Mouse (Mus musculus) kidney, adult 2 months (tissue): Measurements from ENCODE around the gene Rbak. TPM values are rescaled to one million over a fixed set of nuclear protein-coding genes. Genes with fewer than 3 reads are reported as not detected.

Experiments used
- DNase-seq: peaks from one replicate; pipeline ENCODE4 v3.0.0; 2021
- H3K27ac ChIP-seq: fragments of 200-500 bp; 2 replicates; pipeline ENCODE4 v1.5.1; 2012; ENCODE audit warnings: low read depth, low read length, control low read depth, inconsistent platforms; ENCODE audit not compliant: insufficient read depth
- H3K27me3 ChIP-seq: fragments of 200-500 bp; replicated peaks from 2 replicates; pipeline ENCODE4 v1.6.1; 2012; ENCODE audit warnings: mild to moderate bottlenecking, moderate library complexity, low read length, inconsistent platforms; ENCODE audit not compliant: control insufficient read depth, insufficient read depth
- H3K36me3 ChIP-seq: fragments of 200-500 bp; 2 replicates; pipeline ENCODE4 v1.6.1; 2012; ENCODE audit warnings: mild to moderate bottlenecking, moderate library complexity, low read length, inconsistent platforms; ENCODE audit not compliant: control insufficient read depth, insufficient read depth
- H3K4me1 ChIP-seq: fragments of 200-500 bp; 2 replicates; pipeline ENCODE4 v1.6.1; 2011; ENCODE audit warnings: low read length; ENCODE audit not compliant: control insufficient read depth, insufficient read depth
- H3K4me3 ChIP-seq: fragments of 200-500 bp; 2 replicates; pipeline ENCODE4 v1.5.1; 2011; ENCODE audit warnings: mild to moderate bottlenecking, low read depth, low read length, control low read depth; ENCODE audit not compliant: insufficient read depth
- CTCF ChIP-seq: fragments of 200-500 bp; conservative IDR thresholded peaks from 2 replicates; pipeline ENCODE4 v1.5.1; 2011; ENCODE audit warnings: low read depth, mild to moderate bottlenecking, control low read depth, low read length, moderate library complexity, mixed read lengths; ENCODE audit not compliant: insufficient read depth, insufficient read length
- POLR2A ChIP-seq: fragments of 200-500 bp; IDR thresholded peaks from one replicate; pipeline ENCODE4 v1.6.1; 2011; ENCODE audit warnings: low read depth, low read length, control low read depth
- WGBS: fragments of 180-500 bp; shearing (Covaris S2); methylation state at CpG from one replicate; pipeline ENCODE4 v1.1.7; 2018; 5-methylcytosine and 5-hydroxymethylcytosine counted together
- polyA plus RNA-seq: library from polyadenylated mRNA; depleted of rRNA; stranded (reverse); fragments of >200 nt; gene quantifications from 2 replicates; pipeline ENCODE4 v1.2.3, GENCODE M21; 2012

The Rbak gene
- polyA plus RNA-seq, 1 experiment = 2.7 TPM

DNA sequence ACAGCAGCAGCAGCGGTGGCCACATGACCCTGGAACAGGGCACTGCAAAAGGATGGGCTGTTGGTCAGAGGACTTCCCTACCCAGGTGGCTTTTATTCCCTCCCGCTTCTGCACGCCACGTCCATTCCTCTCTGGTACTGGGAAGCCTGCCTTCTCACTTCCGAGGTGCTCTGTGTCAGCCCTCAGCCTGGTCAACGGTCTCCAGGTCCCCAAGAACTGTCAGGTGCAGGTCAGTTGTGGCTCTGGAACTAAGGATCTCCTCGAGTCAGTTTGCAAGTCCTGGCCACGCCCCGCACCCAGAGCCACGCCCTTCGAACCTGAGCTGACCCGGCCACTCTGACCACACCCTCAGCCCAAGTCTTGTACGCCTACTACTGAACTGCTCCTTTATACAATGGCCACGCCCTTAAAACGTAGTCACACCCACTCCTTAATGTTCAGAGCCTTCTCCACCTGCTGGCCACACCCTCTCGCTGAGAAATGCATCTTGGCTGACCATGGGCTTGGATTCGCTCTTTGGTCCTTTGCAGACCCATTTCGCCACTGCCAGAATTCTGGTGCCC lies 15.0 kb downstream of the Rbak start:
- peak; percentile 58 for DNase-seq
- TF ChIP-seq CTCF = no peak
- no peak for TF ChIP-seq POLR2A
- H3K27ac ChIP-seq = no peak overlapping the region
- no peak overlapping the region for H3K4me3 ChIP-seq
- H3K36me3 ChIP-seq = no peaks in the 10 kb centered on the region
- WGBS = 14% methylated on average over 18 of the region's 18 CpGs
- H3K27me3 ChIP-seq = no peaks in the 10 kb centered on the region
- no peaks in the 10 kb centered on the region for H3K4me1 ChIP-seq

- 93% methylated on average over 3 of the region's 3 CpGs for WGBS
- Histone ChIP-seq H3K27me3 (0 out of 2 replicates have a peak, but pooled peaks cover 2% of the 10 kb centered on the region), H3K4me1 (no peaks in the 10 kb centered on the region), H3K27ac (no peak overlapping the region), H3K36me3 (no peaks in the 10 kb centered on the region), H3K4me3 (no peak overlapping the region)
- no peak for DNase-seq
- TF ChIP-seq POLR2A (no peak), CTCF (no peak)
Observed at GRCm38 (mm10) chr5:143155534-143155933, 25.0 kb downstream of the Rbak start.

DNA sequence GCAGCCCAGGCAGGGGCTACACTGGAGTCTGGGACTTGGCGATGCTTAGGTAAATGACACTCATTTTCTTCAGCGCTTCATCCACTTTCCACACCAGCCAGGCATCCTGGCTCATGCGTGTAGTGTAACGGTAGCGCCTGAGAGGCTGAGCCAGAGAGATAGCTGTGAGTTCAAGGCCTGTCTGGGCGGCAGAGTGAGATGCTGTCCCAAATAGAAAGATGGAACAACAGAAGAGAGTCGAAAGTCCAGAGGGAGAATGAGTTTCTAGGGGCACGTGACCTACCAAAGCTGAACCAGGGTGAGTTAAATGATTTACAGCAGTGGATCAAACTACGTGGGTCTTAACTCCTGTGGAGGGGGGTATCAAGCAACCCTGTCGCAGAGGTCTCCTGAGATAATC lies 26.8 kb downstream of the Rbak start:
- TF ChIP-seq POLR2A (no peak), CTCF (no peak)
- Histone ChIP-seq H3K4me1 (no peaks in the 10 kb centered on the region), H3K4me3 (no peak overlapping the region), H3K27ac (peak overlapping the region; percentile 5), H3K27me3 (0 out of 2 replicates have a peak, but pooled peaks cover 2% of the 10 kb centered on the region), H3K36me3 (no peaks in the 10 kb centered on the region)
- WGBS = 67% methylated on average over 10 of the region's 10 CpGs
- peak; percentile 78 for DNase-seq

GRCm38 (mm10) chr5:143150044-143150443 lies 30.5 kb downstream of the Rbak start:
- TF ChIP-seq CTCF (no peak), POLR2A (no peak)
- no peak overlapping the region for H3K4me3 ChIP-seq
- no peaks in the 10 kb centered on the region for H3K27me3 ChIP-seq
- no peaks in the 10 kb centered on the region for H3K4me1 ChIP-seq
- WGBS = 85% methylated on average over 2 of the region's 2 CpGs
- no peak for DNase-seq
- H3K36me3 ChIP-seq = no peaks in the 10 kb centered on the region
- H3K27ac ChIP-seq = no peak overlapping the region

- Histone ChIP-seq H3K4me3 (no peak overlapping the region), H3K27ac (no peak overlapping the region), H3K4me1 (no peaks in the 10 kb centered on the region), H3K36me3 (no peaks in the 10 kb centered on the region), H3K27me3 (no peaks in the 10 kb centered on the region)
- TF ChIP-seq CTCF (no peak), POLR2A (no peak)
- no peak for DNase-seq
- WGBS = 96% methylated on average over 2 of the region's 2 CpGs
Observed at GRCm38 (mm10) chr5:143149536-143149935, 31.0 kb downstream of the Rbak start.

DNA sequence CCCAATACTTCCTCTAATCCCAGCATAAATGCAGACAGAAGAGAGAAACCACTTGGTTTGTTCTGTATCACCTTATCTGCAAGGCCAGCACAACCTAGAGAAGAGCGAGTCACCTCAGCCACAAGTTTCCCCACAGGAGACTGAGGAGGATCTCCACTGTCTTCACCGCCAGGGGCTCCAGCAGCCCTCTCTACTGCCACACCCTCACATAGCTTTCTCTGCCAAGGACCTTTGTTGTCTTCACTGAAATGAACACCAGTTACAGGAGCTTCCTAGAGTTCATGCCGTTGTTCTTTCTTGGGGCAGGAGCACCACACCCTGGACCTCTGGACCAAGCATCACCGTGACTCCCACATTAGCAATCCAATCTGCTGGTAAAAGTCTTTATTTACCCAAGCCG lies 31.9 kb downstream of the Rbak start:
- Histone ChIP-seq H3K36me3 (no peaks in the 10 kb centered on the region), H3K4me1 (no peaks in the 10 kb centered on the region), H3K27ac (no peak overlapping the region), H3K27me3 (no peaks in the 10 kb centered on the region), H3K4me3 (no peak overlapping the region)
- WGBS = 80% methylated on average over 5 of the region's 5 CpGs
- TF ChIP-seq POLR2A = no peak
- no peak for TF ChIP-seq CTCF
- peak; percentile 10 for DNase-seq

- Histone ChIP-seq H3K36me3 (no peaks in the 10 kb centered on the region), H3K27me3 (no peaks in the 10 kb centered on the region), H3K4me1 (no peaks in the 10 kb centered on the region), H3K27ac (no peak within 1 kb of the TSS), H3K4me3 (no peak within 1 kb of the TSS)
- DNase-seq = no peak
- TF ChIP-seq CTCF (no peak), POLR2A (no peak)
- 77% methylated on average over 3 of the region's 3 CpGs for WGBS
Observed at GRCm38 (mm10) chr5:143147481-143147880, 33.1 kb downstream of the Rbak start, which contains the start of gene Olfr718-ps1. Olfr718-ps1 (minus strand) TSS chr5:143147581.

GRCm38 (mm10) chr5:143137580-143137979 lies 43.0 kb downstream of the Rbak start:
- H3K4me1 ChIP-seq = no peaks in the 10 kb centered on the region
- no peak overlapping the region for H3K4me3 ChIP-seq
- 81% methylated on average over 13 of the region's 13 CpGs for WGBS
- H3K36me3 ChIP-seq = no peaks in the 10 kb centered on the region
- TF ChIP-seq CTCF = 0 out of 2 replicates have a peak, but pooled peaks have one; percentile 26
- TF ChIP-seq POLR2A = no peak
- H3K27me3 ChIP-seq = no peaks in the 10 kb centered on the region
- no peak overlapping the region for H3K27ac ChIP-seq
- DNase-seq = peak; percentile 14
